Mouse (Mus musculus) neural tube, embryonic 13.5 days (tissue): Measurements from ENCODE around the gene Cd3d. TPM values are rescaled to one million over a fixed set of nuclear protein-coding genes. Genes with fewer than 3 reads are reported as not detected.
"Not testable (repeated sequence)": the region's sequence is repeated elsewhere in the genome, so short reads cannot be mapped to it uniquely, and the experiment has no call there.

ENCODE experiments used
- ATAC-seq: fragments of 200-750 bp; cut with Nextera tagmentation; 2 replicates; pipeline ENCODE4 v1.8.0; 2017; ENCODE audit warnings: low read depth, mild to moderate bottlenecking, moderate TSS enrichment, moderate library complexity
- H3K27ac ChIP-seq: fragments of 300-500 bp; sonication (generic); replicated peaks from 2 replicates; pipeline ENCODE4 v1.5.1; 2015; ENCODE audit warnings: moderate library complexity, mild to moderate bottlenecking, inconsistent platforms
- H3K27me3 ChIP-seq: fragments of 300-500 bp; sonication (generic); 2 replicates; pipeline ENCODE4 v1.6.1; 2015; ENCODE audit warnings: mild to moderate bottlenecking, inconsistent platforms
- H3K36me3 ChIP-seq: fragments of 300-500 bp; sonication (generic); 2 replicates; pipeline ENCODE4 v1.6.1; 2015; ENCODE audit warnings: mild to moderate bottlenecking, inconsistent platforms
- H3K4me1 ChIP-seq: fragments of 300-500 bp; sonication (generic); replicated peaks from 2 replicates; pipeline ENCODE4 v1.6.1; 2015; ENCODE audit warnings: inconsistent platforms
- H3K4me2 ChIP-seq: fragments of 300-500 bp; sonication (generic); 2 replicates; pipeline ENCODE4 v1.6.1; 2015; ENCODE audit warnings: inconsistent platforms, mild to moderate bottlenecking, moderate library complexity
- H3K4me3 ChIP-seq: fragments of 300-500 bp; sonication (generic); 2 replicates; pipeline ENCODE4 v1.5.1; 2015; ENCODE audit warnings: mild to moderate bottlenecking, inconsistent platforms
- H3K9ac ChIP-seq: fragments of 300-500 bp; sonication (generic); 2 replicates; pipeline ENCODE4 v1.6.1; 2015; ENCODE audit warnings: moderate library complexity, mild to moderate bottlenecking, inconsistent platforms
- H3K9me3 ChIP-seq: fragments of 300-500 bp; sonication (generic); 2 replicates; pipeline ENCODE4 v1.6.1; 2016; ENCODE audit warnings: inconsistent platforms
- WGBS: fragments of 180-500 bp; shearing (Covaris S2); methylation state at CpG from one replicate; pipeline ENCODE4 v1.1.7; 2015; 5-methylcytosine and 5-hydroxymethylcytosine counted together
- polyA plus RNA-seq: library from polyadenylated mRNA; unstranded; fragments of >200 nt; fragmentation: Nextera tagmentation; extraction: Ambion mirVana; gene quantifications from 2 replicates; pipeline ENCODE4 v1.2.1, GENCODE M21; 2015

The Cd3d gene
- polyA plus RNA-seq: not detected in 2 replicates

DNA sequence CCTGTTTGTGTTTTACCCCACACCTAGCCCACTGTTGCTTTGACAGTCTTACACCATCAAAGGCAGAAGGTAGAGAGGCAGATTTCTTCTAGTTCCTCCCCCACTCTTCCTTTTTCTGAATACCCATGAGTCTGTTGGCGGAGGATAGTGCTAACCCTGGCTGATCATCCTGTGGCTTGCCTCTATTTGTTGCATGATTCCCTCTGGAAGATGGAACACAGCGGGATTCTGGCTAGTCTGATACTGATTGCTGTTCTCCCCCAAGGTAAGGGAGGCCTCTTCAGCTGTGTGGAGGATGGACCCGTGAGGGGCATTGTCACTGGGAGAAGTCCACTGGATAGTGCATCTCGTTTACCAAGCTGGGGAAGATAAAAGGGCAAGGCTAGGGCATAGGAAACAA is at the start of gene Cd3d:
Gene Cd3d (plus strand): TSS at position 111 of the 400 bp plus-strand sequence.
- H3K27me3 ChIP-seq: no peaks in the 10 kb centered on the region
- no peaks in the 10 kb centered on the region for H3K4me1 ChIP-seq
- H3K27ac ChIP-seq: no peak within 1 kb of the TSS
- WGBS: 80% methylated on average over 4 of the region's 4 CpGs
- H3K36me3 ChIP-seq: no peaks in the 10 kb centered on the region
- no peak within 1 kb of the TSS for H3K4me2 ChIP-seq
- no peaks in the 10 kb centered on the region for H3K9me3 ChIP-seq
- no peak within 1 kb of the TSS for H3K9ac ChIP-seq
- H3K4me3 ChIP-seq: no peak within 1 kb of the TSS
- ATAC-seq: no peak

DNA sequence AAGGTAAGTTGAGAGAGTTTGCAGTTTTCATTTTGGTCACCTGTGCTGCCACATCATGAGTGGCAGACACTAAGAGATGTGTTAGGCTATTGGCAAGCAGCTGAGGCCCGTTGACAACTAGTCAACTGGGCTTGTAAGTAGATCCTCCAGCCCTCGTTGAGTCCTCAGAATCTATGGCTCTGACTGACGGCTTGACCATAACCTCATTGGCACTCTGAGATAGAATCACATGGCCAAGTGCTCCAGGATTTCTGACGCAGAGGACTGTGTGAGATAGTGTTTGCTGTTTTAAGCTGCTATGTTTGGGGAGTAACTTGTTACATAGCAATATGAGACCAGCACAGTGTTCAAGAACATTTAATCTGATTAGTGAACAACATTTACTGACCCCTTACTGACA is 39.8 kb upstream of the Cd3d start:
- Histone ChIP-seq H3K4me2 (no peak overlapping the region), H3K9ac (no peak overlapping the region), H3K9me3 (no peaks in the 10 kb centered on the region), H3K4me1 (no peaks in the 10 kb centered on the region), H3K27ac (no peak overlapping the region), H3K27me3 (no peaks in the 10 kb centered on the region), H3K36me3 (peaks cover 96% of the 10 kb centered on the region), H3K4me3 (no peak overlapping the region)
- 87% methylated on average over 4 of the region's 4 CpGs for WGBS
- no peak for ATAC-seq

DNA sequence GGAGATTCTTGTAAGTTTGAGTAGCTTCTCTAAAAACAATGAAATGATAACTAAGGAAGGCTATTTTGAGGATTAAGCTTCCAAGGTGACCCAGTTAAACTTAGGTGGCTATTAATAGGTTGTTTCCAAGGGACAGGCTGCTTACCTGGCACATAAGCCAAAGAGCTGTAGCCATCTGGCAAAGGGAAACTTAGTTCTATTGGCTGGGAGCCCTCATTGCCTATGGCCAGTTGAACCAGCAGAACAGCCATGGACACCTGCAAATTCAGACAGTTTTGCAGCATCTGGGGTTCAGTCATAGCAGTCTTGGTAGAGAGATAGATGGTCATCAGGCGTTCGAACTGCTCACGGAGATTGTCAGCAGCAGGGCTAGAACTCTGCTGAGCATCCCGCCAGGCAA is 39.2 kb upstream of the Cd3d start:
- ATAC-seq: no peak
- H3K9me3 ChIP-seq: no peaks in the 10 kb centered on the region
- no peak overlapping the region for H3K9ac ChIP-seq
- WGBS: 96% methylated on average over 4 of the region's 4 CpGs
- H3K36me3 ChIP-seq: peaks cover 96% of the 10 kb centered on the region
- H3K27me3 ChIP-seq: no peaks in the 10 kb centered on the region
- H3K4me1 ChIP-seq: no peaks in the 10 kb centered on the region
- H3K4me3 ChIP-seq: no peak overlapping the region
- H3K27ac ChIP-seq: no peak overlapping the region
- no peak overlapping the region for H3K4me2 ChIP-seq

DNA sequence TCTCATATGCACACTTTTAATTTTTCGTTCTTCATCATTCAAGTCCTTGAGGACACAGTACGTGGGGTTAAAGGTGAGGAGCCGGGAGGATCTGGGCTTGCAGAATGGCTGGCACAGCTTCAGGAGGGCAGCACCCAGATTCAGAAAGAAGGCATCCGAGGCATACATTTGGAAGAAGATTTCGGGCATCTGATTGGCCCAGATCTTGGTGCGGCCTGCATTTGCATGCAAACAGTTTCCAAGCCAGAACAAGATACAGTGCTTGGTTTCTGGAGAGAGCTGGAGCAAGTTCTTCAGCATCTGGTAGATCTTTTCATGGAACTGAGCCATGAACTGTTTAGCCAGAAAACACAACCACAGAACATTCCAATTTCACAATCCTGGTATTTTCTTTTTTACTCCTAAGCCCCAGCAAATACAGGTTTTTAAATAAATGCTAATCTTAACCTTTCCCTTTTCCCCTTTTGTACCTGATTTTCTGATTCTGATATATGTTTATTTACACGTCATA is 35.3 kb upstream of the Cd3d start:
- H3K27me3 ChIP-seq: no peaks in the 10 kb centered on the region
- no peak overlapping the region for H3K27ac ChIP-seq
- H3K4me1 ChIP-seq: no peaks in the 10 kb centered on the region
- peaks cover 97% of the 10 kb centered on the region for H3K36me3 ChIP-seq
- no peak for ATAC-seq
- H3K9me3 ChIP-seq: no peaks in the 10 kb centered on the region
- no peak overlapping the region for H3K4me3 ChIP-seq
- no peak overlapping the region for H3K9ac ChIP-seq
- 93% methylated on average over 7 of the region's 7 CpGs for WGBS
- no peak overlapping the region for H3K4me2 ChIP-seq

DNA sequence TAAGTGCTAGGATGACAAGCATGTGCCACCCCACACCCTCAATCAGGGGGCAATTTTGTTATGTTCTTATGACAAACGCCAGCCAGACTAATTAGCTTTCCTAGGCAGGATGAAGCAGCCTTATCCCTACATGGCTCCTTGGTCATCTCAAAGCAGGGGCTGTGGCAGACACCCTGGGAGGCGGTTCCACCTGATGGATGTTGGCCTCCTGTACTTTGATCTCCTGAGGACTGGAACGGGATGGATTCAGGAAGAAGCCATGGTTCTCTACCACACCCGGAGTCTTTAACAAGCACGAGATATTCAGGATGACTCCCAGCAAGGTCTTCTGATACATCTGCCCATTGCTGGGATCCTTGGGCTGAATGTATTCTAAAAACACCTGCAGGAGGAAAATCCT is 33.8 kb upstream of the Cd3d start:
- Histone ChIP-seq H3K36me3 (peaks cover 97% of the 10 kb centered on the region), H3K9me3 (no peaks in the 10 kb centered on the region), H3K27me3 (no peaks in the 10 kb centered on the region), H3K4me2 (no peak overlapping the region), H3K9ac (no peak overlapping the region), H3K4me1 (no peaks in the 10 kb centered on the region), H3K27ac (no peak overlapping the region), H3K4me3 (no peak overlapping the region)
- 91% methylated on average over 5 of the region's 5 CpGs for WGBS
- no peak for ATAC-seq

DNA sequence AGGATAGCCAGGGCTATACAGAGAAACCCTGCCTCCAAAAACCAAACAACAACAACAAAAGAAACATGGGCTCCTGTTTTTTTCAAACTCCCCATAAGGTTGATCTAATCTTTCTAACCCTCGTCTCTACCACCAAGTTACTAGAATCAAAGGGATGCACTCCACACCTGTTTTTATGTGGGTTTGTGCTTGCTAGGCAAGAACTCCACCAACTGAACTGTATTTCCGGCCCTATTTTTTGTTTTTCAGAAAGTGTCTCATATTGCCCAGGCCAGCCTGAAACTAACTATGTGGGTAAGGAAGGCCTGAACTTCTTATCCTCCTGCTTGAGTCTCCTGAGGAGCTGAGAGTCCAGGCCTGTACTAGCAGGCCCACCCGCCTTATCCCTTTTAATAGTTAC is 27.2 kb upstream of the Cd3d start:
- Histone ChIP-seq H3K9ac (no peak overlapping the region), H3K27ac (no peak overlapping the region), H3K27me3 (no peaks in the 10 kb centered on the region), H3K4me2 (no peak overlapping the region), H3K36me3 (peaks cover 92% of the 10 kb centered on the region), H3K9me3 (no peaks in the 10 kb centered on the region), H3K4me1 (no peaks in the 10 kb centered on the region), H3K4me3 (no peak overlapping the region)
- 93% methylated on average over 3 of the region's 3 CpGs for WGBS
- no peak for ATAC-seq

DNA sequence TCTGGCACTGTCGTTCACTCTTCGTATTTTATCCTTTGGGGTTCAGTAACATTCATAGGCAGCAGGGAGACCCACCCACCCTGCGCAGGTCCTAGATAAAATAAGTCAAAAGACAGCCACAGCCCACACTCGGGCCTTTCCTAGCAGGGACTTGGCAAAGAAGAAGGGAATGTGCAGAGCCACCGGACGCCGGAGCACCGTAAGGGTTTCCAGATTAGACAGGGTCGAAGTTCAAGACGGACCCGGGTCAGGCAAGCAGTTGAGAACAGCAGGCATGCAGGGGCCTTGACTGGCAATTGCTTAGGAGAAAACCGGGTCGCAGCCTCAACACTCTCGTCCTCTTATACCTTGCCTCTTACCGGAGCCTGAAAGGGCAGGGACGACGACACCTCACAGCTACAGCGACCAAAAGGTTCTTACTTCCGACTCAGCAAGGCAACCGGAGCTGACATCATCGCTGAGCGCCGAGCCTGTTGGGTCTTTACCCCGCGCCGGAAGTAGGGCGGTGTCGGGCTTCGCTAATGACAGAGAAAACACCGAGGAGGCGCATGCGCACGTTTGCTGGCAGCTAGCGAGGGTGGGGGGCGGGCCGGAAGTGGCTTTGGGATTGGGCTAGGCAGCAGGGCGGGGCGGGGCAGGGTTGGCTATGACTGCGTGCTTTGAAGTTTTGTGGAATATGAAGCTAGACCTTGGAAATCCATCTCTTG is 16.3 kb upstream of the Cd3d start, which contains the start of gene Ube4a:
Gene Ube4a (minus strand): TSS at position 475 of the 707 bp plus-strand sequence.
- ATAC-seq: peak; percentile 93
- H3K4me1 ChIP-seq: peaks cover 18% of the 10 kb centered on the region
- H3K27me3 ChIP-seq: peaks cover 3% of the 10 kb centered on the region; the same call in 1 of the 2 replicates
- peak within 1 kb of the TSS; percentile 80 for H3K9ac ChIP-seq
- peaks cover 21% of the 10 kb centered on the region for H3K36me3 ChIP-seq
- H3K9me3 ChIP-seq: no peaks in the 10 kb centered on the region
- under 1% methylated on average over 39 of the region's 39 CpGs for WGBS
- H3K4me3 ChIP-seq: peak within 1 kb of the TSS; percentile 95
- H3K4me2 ChIP-seq: peak within 1 kb of the TSS; percentile 93
- H3K27ac ChIP-seq: peak within 1 kb of the TSS; percentile 68

DNA sequence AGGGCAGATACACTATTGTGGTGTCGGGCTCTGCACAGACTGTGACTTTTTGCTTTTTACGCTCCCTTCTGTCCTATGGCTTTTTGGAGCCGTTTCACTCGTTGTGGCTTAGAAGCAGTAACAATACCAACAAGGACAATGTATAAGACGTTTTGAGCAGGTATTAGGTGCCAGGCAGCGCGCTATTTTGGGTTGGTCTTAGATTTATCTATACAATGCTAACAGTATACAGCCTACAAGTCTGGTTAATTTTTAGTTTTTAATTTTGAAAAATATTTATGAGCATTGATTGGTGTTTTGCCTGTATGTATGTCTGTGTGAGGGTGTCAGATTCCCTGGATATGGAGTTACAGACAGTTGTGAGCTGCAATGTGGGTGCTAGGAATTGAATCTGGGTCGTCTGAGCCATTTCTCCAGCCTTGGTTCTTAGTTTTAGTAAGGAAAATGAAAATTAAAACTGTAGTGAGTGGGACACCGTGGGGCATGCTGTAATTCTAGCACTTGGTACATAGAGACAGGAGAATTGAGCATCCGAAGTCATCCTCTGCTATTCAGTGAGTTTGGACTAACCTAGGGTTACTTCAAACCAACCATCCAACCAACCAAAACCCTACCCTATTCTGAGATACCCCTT is 15.6 kb upstream of the Cd3d start:
- Histone ChIP-seq H3K27me3 (peaks cover 7% of the 10 kb centered on the region; the same call in 1 of the 2 replicates), H3K27ac (peak overlapping the region; percentile 68), H3K9me3 (no peaks in the 10 kb centered on the region), H3K9ac (peak overlapping the region; percentile 65), H3K4me1 (peaks cover 18% of the 10 kb centered on the region), H3K36me3 (peaks cover 16% of the 10 kb centered on the region), H3K4me2 (peak overlapping the region; percentile 82), H3K4me3 (peak overlapping the region; percentile 95)
- peak; percentile 44 for ATAC-seq
- 11% methylated on average over 10 of the region's 10 CpGs for WGBS

DNA sequence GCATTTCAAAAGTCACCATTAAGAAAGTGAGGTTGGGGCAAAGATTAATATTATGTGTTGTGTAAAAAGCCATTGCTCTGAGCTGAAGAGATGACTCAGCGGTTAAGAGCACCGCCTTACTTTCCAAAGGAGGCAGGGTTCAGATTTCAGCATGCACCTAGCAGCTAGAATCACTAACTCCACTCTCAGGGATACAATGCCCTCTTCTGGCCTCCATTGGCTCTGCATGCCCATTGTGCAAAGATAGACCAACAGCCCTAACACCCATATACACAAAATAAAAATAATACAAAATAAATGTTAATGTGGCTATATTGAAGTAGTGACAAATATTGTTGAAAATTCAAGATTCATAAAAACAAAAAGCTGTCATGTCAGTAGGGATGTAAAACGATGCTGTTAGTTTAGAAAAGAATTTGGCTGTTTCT is 14.8 kb upstream of the Cd3d start:
- H3K4me1 ChIP-seq: peaks cover 18% of the 10 kb centered on the region
- no peak overlapping the region for H3K27ac ChIP-seq
- H3K4me3 ChIP-seq: no peak overlapping the region
- 27% methylated on average over 3 of the region's 3 CpGs for WGBS
- no peak overlapping the region for H3K4me2 ChIP-seq
- no peak for ATAC-seq
- peaks cover 7% of the 10 kb centered on the region for H3K36me3 ChIP-seq
- peaks cover 12% of the 10 kb centered on the region; the same call in 1 of the 2 replicates for H3K27me3 ChIP-seq
- H3K9ac ChIP-seq: no peak overlapping the region
- H3K9me3 ChIP-seq: no peaks in the 10 kb centered on the region

DNA sequence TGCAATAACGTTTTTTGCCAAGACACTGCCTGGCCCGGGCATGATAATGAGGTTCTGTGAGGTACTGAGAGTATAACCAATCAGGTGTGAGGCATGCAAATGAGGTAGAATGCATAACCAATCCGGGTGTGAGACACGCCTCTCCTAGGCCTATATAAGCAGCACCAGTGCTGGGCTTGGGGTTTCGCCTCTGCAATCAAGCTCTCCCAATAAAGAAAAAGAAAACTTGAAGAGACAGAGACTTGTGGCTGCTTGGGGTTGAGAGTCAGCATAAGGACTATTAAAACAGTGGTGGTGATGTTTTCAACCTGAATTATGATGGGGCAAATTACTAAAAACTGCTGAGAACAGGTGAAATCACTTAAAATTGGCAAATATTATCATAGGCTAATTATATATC is 13.8 kb upstream of the Cd3d start:
- not testable (repeated sequence) for ATAC-seq
- 86% methylated on average over 5 of the region's 5 CpGs for WGBS
- H3K4me1 ChIP-seq: peaks cover 18% of the 10 kb centered on the region

DNA sequence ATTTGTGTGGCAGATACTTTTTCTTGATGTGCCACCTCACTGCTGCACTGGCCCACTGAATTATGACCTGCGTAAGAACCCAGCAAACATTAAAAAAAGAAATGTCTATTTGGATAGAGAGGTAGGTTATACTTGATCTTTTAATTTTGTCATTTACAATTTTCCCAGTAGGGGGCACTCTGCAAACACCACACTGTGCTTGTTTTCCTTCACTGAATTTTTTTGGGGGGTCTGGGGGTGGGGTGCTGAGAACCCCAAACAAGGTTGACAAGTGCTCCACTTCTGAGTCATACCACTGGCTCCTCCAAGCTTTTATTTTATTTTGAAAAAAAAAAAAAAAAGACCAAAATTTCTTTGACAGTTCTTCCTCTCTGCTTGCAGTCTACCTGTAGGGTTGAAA is 12.1 kb upstream of the Cd3d start:
- H3K9ac ChIP-seq: no peak overlapping the region
- peaks cover 35% of the 10 kb centered on the region for H3K27me3 ChIP-seq
- H3K4me1 ChIP-seq: peaks cover 12% of the 10 kb centered on the region
- H3K4me3 ChIP-seq: no peak overlapping the region
- no peak overlapping the region for H3K4me2 ChIP-seq
- H3K36me3 ChIP-seq: no peaks in the 10 kb centered on the region
- H3K9me3 ChIP-seq: no peaks in the 10 kb centered on the region
- ATAC-seq: no peak
- H3K27ac ChIP-seq: no peak overlapping the region
- WGBS: 85% methylated on average over 1 of the region's 1 CpGs

More for the DNA sequence above, 13.8 kb upstream of the Cd3d start:
- H3K9ac ChIP-seq, H3K9me3 ChIP-seq, H3K36me3 ChIP-seq, H3K27ac ChIP-seq, H3K4me3 ChIP-seq, H3K4me2 ChIP-seq: not testable (repeated sequence)
- H3K27me3 ChIP-seq: peaks cover 18% of the 10 kb centered on the region; the same call in 1 of the 2 replicates

DNA sequence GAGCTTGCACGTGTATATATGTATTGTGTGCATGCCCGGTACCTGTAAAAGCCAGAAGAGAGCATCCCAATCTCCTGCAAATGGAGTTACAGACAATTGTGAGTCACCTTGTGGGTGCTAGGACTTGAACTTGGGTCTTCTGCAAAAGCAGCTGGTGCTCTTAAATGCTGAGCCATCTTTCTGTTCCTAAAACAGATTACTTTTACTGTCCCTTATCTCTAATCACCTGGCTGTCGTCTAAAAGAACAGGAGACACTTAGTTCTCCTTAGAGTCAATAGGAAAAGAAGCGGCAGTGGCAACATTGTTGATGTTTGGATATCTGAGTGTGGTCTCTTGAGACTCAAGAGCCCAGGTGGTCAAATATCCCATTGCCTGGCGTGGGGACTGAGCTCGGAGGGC is 3.8 kb upstream of the Cd3d start:
- no peak overlapping the region for H3K27ac ChIP-seq
- WGBS: 76% methylated on average over 6 of the region's 6 CpGs

More for the DNA sequence above, 3.8 kb upstream of the Cd3d start:
- Histone ChIP-seq H3K9me3 (no peaks in the 10 kb centered on the region), H3K4me3 (no peak overlapping the region), H3K4me2 (no peak overlapping the region), H3K36me3 (no peaks in the 10 kb centered on the region), H3K9ac (no peak overlapping the region), H3K27me3 (peaks cover 18% of the 10 kb centered on the region), H3K4me1 (no peaks in the 10 kb centered on the region)
- no peak for ATAC-seq
